Mouse (Mus musculus) adrenal gland, postnatal 14 days (tissue): ENCODE results near the gene Gm20431. TPM values are rescaled to one million over a fixed set of nuclear protein-coding genes. Genes with fewer than 3 reads are reported as not detected.
A peak's percentile ranks its signal among the peaks of the same experiment; 100 is the strongest.

Experiments used
- DNase-seq: peaks from one replicate; pipeline ENCODE4 v3.0.0; 2021; ENCODE audit warnings: mixed read lengths
- total RNA-seq: library from RNA; stranded (reverse); gene quantifications from 2 replicates; pipeline ENCODE4 v1.2.3, GENCODE M21; 2021

The Gm20431 gene
- total RNA-seq, 1 experiment from 2014 or later, result 19.2 TPM

DNA sequence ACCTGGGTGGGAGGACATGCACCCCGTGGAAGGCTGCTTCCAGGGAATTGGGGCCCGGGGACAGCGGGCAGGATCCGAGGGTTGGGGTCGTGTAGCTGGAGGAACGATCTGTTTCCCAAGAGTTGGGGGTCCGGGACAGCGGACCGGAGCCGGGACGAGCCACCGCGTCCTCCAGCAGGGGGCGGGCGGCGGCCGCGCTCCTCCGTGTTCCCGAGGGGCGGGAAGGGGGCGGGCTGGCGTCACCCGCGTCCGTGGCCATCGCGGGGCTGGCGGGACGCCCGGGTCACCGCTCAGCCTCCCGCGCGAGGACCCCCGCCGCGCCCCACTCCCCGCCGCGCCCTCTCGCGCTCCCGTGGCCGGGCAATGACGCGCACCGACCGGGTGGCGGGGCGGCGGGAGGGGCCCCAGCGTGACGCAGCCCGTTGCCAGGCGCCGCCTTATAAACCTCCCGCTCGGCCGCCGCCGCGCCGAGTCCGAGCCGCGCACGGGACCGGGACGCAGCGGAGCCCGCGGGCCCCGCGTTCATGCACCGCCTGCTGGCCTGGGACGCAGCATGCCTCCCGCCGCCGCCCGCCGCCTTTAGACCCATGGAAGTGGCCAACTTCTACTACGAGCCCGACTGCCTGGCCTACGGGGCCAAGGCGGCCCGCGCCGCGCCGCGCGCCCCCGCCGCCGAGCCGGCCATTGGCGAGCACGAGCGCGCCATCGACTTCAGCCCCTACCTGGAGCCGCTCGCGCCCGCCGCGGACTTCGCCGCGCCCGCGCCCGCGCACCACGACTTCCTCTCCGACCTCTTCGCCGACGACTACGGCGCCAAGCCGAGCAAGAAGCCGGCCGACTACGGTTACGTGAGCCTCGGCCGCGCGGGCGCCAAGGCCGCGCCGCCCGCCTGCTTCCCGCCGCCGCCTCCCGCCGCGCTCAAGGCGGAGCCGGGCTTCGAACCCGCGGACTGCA, 27.5 kb upstream of the Gm20431 start, which contains the start of gene Cebpb:
Cebpb (plus strand) TSS at position 418 of the 954 bp plus-strand sequence.
- peak; percentile 95 for DNase-seq

DNA sequence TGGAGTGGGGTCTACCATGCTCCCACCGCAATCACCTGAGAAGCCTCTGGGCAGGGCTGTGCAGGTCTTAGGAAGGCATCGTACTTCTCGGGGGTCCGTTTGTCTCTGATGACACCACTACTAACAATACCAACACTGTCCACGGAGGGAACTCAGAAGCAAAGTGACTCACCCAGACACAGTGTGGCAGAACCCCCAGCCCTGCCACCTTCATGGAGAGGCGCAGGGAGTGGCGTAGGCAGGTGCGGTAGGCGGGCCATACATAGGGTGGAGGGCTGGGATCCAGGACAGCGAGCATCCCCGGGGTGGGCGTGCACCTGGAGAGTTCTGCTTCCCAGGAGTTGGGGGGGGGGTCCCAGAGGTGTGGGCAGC, 26.8 kb upstream of the Gm20431 start:
- peak; percentile 80 for DNase-seq

DNA sequence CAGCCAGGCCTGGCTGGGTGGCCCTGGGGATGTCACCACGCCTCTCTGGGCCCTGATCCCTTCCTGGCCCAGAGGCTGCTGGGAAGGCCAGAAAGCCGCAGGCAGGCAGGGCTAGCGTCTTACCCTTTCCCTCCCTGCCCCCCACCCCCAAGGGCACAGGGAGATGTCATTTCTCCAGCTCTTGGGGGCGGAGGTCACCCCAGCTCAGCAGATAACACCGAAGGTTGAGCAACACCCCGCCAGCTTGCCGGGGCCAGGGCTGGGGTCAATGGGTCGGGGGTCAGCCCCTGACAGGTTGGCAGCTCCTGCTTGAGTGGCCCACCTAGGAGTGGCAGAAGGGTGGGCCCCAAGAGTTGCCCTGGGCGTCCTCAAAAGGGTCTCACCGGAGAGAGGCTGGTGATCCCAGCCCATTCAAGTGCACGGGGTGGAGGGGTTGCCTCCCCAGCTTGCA, 26.4 kb upstream of the Gm20431 start:
- DNase-seq, result peak; percentile 93

DNA sequence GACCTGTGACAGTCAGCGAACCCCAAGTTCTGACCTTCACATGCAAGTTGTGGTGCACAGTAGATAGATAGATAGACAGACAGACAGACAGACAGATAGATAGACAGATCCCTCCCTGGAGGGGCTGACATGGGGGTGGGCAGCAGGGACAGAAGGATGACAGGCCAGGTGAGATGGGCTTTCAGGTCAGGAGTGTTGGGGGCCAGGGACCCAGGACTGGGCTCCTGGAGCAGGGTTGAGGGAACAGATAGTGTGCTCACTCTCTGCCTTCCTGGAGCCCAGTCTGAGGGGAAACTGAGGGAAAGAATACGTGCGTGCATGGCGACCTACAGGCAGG, 25.9 kb upstream of the Gm20431 start:
- DNase-seq, result no peak

DNA sequence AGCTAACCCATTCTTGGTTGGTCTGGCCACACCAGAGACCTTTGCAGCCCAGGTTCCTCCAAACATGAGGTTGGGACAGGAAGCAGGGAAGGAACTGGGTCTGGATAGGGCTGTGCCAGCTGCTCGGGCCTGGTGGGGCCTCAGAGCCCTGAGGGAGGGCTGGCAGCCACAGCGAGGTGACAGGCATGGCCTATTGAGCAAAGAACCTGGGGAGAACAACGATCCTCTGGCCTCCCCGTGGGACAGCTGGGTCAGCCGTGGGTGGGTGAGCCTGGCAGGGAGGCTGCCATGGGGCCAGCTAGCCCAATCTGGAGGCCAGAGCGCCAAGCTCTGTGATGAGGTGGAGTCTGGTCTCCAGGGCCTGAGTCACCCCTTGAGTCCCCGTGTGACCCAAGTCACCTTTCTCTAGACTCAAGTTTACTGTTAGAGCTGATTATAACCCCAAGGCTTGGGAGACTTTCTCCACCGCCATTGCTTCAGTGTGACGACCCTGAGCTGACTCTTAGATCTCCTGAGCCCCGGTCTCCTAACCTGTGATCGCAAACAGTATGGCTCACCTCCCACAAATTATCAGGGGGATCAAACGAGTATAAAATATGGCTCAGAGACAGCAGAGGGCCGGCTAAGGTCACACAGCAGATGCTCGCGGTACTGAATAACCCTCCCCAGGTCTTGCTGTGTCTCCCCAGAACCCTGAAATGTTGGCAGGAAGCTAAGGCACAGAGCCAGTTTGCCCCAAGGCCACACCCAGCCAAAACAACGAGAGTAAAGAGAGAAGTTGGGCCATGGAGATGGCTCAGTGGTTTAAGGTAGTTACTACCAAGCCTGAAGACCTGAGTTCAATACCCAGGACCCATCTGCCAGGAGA, 25.3 kb upstream of the Gm20431 start:
- DNase-seq, result peak; percentile 82

DNA sequence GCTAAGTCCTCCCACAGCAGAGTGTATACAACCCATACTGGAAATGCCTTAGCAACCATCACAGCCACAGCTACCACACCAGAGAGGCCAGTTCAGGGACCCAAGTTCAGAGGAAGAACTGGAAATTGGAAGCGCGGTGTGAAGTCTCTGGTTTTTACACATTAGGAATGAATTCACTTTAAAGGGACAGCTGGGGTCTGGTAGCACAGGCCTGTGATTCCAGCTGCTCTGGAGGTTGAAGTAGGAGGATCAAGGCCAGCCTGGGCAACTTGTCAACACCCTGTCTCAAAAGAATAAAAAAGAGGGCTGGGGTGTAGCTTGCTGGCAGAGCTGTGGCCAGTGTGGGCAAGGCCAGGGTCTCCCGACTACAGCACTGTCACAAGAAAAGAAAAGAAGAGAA, 24.6 kb upstream of the Gm20431 start:
- peak; percentile 57 for DNase-seq

DNA sequence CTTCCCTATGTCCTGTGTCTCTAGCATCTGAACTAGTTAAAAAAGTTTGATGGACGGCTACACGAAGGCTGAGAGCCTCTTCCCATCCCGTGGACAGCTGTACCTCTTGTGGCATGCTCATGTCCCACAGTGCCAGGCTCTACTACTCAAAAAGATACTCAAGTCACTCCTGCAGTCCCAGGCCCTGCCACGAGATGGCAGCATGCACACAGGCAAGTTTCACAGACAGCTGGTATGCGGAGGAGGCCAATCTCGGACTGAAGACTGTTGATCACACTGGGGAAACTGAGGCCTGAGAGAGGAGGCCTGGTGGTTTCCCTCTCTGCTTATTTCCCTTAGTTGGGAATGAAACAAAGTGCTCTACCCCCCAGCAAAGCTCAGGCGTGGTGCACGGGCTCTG, 23.8 kb upstream of the Gm20431 start:
- DNase-seq, result peak; percentile 95

DNA sequence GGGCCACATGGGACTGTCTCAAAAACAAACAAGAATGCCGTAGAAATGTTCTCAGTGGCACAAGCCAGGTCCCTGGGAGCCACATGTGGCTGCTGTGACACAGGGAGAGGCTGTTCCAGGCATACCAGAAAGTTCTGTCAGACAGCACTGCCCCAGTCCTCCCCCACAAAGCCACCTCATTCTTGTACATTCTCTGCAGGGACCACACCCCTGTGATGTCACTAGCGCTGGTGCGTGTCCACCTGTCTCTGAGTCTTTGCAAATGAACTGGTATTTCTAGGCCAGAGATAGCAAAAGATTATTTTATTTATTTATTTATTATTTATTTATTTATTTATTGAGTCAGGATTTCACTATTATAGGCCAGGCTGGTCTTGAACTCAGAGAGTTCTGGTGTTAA, 22.4 kb upstream of the Gm20431 start:
- no peak for DNase-seq

DNA sequence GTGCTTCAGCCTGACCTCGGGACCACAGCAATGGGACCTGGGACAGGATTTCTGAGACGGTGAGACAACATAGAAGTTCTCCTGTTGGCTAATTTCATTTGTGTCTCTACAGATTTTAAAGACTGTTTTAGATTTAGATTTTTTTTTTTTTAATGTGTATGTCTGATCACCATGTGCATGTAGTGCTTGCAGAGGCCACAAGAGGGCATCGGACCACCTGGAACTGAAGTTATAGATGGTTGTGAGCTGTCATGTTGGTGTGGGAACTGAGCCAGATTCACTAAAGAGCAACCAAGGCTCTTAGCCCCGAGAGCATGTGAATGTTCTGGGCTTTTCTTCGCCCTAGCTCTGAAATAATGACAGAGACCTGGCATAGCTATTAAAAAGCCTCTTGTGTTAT, 19.4 kb upstream of the Gm20431 start:
- peak; percentile 80 for DNase-seq

DNA sequence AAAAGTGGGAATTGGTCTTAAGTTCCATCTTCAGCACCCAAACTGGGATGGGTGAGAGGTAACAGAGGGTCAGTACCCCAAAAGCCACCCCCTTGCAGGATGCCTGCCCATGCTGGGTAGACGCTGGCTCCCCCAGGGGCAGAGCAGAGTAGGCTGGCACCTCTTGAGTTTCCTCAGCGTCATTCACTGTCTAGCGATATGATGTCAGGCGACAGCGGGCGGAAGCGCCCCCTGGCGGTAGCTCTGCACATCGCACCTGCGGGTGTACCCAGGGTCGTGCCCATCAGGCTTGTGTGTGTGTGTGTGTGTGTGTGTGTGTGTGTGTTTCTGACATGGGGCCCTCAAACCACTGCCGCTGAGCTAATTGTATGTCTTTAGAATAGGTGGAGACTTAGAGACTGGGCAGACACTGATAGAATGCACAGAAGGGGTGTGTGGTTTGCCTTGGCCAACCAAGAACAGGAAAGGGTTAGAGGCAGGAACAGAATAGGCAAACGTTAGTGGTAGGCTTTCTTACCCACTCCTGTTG, 18.7 kb upstream of the Gm20431 start:
- DNase-seq, result peak; percentile 92

DNA sequence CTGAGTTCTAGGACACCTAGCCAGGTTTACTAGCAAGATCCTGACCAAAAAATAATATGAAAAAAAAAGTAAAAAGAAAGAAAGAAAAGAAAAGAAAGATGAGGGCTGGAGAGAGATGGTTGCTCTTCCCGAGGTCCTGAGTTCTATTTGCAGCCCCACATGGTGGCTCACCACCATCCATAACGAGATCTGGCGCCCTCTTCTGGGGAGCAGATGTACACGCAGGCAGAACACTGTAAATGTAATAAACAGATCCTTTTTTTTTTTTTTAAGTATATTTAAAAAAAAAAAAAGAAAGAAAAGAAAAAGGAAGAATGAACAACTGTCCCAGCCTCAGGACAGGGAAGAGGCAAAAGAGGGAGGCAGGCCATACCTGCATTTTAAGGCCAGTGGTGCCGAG, 17.3 kb upstream of the Gm20431 start:
- DNase-seq, result no peak

DNA sequence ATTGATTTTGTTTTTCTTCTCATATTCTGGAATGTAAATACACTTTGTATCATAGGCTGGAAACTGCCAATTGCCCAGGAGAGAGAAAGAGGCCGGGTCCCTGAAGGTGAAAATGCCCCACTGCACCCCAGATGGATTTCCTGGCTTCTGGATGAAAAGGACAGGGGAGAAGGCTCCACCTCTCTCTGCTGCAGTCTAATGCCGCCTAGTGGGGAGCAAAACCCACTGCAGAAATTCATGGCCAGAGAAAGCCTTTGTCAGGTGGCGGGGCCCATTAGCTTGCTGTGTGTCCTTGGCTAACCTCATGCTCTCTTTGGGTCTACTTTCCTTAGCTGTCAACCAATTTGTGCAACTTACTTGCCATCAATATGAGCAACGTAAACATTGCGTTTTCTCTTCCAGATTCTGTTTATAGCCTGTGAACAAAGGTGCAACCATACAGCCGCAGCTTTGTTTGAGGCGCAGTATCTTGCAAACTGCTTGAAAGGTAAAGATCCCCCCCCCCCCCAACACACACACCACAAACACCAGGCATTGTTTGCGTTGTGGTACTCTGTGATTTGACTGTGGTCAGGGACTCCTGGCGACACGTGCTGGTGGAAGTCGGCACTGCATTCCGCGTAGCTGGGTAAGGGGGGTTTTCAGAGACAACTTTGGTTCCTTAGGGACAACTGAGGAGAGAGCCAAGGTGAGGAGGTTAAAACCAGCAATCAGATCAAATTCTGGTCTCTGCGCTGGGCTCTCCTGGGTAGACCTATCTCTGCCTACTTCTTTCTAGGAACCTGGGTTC, 14.0 kb upstream of the Gm20431 start:
- DNase-seq, result peak; percentile 74

DNA sequence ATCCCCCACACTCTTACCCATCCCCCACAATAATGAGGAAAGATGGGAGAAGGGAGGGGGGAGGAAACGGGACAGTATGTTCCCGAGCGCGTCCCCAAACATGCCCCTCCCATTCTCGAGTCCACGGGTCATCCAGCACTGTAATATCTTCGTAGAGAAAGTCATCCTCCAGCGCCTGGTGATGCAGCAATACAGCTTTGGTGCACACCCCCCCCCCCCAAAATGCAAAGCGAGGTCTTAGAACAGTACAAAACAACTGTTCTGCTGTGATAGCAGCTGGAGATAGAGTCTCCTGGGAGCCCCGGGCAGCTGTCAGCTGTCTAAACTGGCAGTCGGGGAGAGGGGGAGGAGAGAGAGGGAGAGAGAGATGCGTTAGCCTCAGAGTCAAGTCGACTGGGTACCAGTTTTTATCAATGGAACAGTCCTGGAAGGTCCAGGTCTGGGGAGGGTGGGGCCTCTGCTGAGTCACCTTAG, 11.0 kb upstream of the Gm20431 start:
- DNase-seq, result peak; percentile 39

DNA sequence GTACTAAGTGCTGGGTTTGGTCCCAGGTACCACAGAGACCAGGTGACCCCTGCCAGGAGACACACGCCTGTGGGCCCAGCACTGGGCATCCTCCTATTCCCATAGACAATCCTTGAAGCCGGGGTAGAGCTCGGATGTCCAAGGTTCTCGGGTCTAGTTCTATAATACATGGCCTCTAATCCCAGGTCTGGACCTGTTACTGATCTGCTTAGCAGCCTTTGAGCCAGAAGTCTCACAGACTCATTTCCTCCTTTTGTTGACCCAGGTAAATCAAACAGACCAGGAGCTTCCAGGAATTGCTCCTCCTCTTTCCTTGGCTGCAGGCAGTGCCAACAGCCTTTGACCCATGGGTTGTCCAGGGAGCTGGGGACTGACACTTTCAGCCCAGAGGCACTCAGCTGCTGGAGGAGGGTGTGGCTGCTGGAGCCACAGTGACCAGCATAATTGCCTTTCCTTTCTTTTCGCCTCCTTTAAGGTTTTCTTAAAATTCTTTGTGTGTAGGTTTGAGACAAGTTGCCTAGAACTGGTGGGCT, 9.9 kb upstream of the Gm20431 start:
- no peak for DNase-seq

DNA sequence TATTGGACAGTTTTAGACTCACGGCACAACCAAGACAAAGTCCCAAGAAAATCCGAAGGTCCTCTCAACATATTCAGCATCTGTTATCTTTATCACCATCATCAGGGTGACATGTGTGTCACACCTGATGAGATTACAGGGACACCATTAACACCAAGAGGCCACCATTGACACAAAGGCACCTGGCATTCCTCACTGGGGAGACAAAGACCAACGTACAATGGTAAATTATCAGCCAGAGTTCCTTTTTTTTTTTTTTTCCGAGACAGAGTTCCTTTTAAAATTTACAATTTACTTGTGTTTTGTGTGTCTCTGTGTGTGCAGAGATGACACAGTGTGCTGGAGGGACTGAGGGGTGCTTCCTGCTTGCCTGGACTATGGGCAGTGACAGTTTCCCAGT, 8.1 kb upstream of the Gm20431 start:
- DNase-seq, result no peak

DNA sequence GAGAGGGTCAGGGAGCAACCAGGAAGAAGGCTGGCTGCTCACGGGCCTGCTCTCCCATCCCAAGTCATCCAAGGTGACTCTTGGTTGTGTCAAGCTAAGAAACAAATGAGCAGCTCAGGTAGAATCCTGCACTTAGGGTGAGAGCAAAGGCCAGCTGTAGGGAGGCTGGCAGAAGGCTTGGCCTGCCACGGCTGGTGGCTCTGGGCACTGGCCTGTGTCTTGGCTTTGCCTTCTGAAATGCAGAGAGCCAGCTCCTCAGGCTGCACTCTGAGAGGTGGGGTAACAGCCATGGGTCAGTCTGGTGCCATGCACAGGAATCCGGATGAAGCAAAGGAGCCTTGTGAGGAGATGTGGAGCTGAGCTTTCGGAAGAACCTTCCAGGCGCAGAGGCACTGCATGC, 7.1 kb upstream of the Gm20431 start:
- DNase-seq, result no peak

DNA sequence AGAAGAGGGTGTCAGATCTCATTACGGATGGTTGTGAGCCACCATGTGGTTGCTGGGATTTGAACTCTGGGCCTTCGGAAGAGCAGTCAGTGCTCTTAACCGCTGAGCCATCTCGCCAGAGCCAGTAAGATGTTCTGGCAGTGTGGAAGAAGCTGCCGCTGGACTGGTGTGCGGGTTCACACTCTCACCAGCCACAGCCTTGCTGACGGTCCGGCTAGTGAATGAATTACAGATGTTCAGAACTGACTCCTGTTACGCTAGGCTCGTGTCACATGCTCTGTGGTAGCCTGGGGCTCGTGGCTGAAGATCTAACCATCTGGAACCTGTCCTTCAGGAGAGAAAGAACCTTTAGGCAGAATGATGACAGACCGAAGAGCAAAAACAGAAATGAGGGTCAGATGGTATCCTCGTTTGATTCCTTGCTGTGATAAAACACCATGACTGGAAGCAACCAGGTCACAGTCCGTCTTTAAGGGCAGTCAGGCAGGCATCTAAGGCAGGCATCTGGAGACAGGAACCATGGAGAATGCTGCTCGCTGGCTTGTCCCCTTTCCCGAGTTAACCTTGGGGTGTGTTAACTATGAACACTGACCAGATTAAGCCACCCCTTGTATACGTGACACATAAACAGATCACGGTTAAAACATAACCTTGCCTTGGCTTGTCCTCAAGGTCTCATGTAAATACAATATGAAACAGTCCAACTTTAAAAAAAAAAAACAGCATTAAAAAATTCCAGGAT, 4.8 kb upstream of the Gm20431 start:
- DNase-seq, result no peak

DNA sequence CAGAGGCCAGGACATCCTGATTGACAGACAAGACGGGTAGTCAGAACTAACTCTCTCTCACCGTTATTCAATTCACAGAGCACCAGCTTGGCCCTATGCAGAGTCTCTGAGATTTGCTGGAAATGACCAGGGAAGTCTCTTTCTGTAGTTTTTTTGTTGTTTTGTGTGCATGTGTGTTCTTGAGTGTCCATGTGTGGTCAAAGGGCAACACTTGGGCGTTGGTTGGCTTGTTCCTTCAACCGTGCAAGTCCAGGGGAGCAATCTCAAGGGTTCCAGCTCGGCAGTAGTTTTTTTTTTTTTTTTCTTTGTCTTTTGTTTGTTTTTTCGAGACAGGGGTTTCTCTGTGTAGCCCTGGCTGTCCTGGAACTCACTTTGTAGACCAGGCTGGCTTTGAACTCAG, 1.4 kb upstream of the Gm20431 start:
- no peak for DNase-seq

DNA sequence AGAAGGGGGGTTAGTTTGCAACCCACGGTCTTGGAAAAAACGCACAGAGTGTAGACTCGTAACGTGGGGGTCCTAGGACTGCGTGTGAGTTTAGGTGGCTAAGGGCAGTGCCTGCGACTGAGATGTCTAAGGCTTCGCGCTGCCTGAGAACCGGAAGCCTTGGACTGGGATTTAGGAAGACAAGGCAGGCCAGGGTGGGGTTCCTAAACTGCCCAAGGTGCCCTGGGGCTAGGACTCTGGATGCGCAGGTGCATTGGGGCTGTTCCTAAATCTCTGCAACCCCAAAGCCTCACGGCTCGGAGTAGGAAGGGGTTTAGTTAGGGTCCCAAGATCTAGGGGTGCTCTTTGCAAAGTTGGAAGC, 705 bp downstream of the Gm20431 start:
- DNase-seq, result peak; percentile 42

DNA sequence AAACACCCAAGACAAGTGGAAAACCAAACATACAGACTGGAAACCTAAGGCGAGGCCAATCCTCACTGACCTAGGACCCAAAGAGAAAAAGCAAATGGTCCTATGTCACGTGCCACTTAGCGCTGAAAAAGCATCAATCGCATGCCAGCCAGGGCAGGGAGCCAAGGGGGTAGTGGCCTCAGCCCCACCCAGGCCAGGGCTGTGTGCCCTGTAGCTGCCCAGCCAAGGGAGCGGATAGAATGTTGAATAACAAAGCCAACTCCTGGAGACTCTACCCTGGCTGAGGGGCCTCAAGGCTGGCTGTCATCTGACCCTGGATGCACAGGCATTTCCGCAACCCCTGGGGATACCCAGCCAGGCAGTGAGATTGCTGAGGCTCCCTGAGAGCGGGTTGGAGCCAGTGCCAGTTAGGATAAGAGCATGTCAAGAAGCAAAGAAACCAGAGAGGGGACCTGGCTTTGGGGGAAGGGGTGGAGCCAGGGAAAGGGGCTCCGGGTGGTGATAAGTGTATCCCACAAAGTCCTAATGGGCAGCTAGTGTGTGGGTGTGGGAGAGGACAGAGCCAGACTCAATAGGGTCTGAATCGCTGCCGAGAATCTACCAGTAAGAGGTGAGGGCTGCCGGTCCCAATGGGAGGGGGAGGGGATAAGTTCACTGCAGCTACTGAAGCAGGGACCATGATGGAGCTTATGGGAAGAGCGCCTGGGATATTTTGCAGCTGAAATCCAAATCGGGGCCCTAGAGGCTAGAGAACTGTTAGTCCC, 1.3 kb downstream of the Gm20431 start:
- DNase-seq, result peak; percentile 84
